Mouse (Mus musculus) olfactory bulb, adult 2 months (tissue): ENCODE measurements around the gene Zwint.

Experiments
- CTCF ChIP-seq: fragments of 200-500 bp; IDR thresholded peaks from 2 replicates; pipeline ENCODE4 v1.5.1; 2012; ENCODE audit warnings: low read depth, mild to moderate bottlenecking, low read length, moderate library complexity; ENCODE audit not compliant: insufficient read depth
- POLR2A ChIP-seq: fragments of 200-500 bp; IDR thresholded peaks from 2 replicates; pipeline ENCODE4 v1.6.1; 2012; ENCODE audit warnings: mild to moderate bottlenecking, low read depth, low read length, moderate library complexity; ENCODE audit not compliant: insufficient read depth

GRCm38 (mm10) chr10:72655017-72655509, 418 bp downstream of the Zwint start:
- TF ChIP-seq POLR2A (no peak), CTCF (no peak)
